Mouse (Mus musculus): ENCODE measurements at regions not wholly inside any gene's neighbourhood (a gene's known extent, or its start where the extent isn't known, plus 50 kb on each side); places are given as distances from the start of the nearest gene placed in this dataset.

DNA sequence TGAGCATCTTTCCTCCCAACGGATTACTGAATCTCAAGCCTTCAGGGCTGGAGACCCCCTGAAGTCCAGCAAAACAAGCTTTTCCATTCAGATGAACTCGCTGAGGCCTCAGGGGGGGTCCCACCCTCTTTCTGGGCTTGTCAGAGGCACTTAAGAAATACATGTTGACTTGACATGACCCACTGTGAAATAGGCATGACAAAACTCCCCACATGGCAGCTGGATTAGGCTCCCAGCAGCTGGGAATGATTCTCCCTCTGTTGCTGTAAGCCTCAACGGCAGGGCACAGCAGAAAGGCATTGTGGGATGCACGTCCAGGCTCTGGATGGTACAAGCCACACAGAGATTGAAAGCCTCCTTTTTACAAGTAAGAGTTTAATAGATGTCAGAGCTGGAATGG is 110.5 kb downstream of the Slc4a3 start:
- no peak for TF ChIP-seq MYOD1 (IDR thresholded peaks at IDR 0.05; ENCODE audit: control insufficient read depth, insufficient read length, low read depth)
- no peak for TF ChIP-seq CTCF (IDR thresholded peaks at IDR 0.05; ENCODE audit: control insufficient read depth, insufficient read depth, insufficient read length)
- TF ChIP-seq CEBPB (IDR thresholded peaks at IDR 0.05; ENCODE audit: low read depth), result no peak

All from C2C12 (cell line).